Mouse (Mus musculus) cortical plate, adult 2 months (tissue): ENCODE results near the gene Dpagt1.

Experiments
- CTCF ChIP-seq: fragments of 200-500 bp; IDR thresholded peaks from 2 replicates; pipeline ENCODE4 v1.5.1; 2011; ENCODE audit warnings: mild to moderate bottlenecking, control low read depth, low read length; ENCODE audit not compliant: insufficient read depth; ENCODE audit errors: extremely low read depth
- POLR2A ChIP-seq: fragments of 200-500 bp; IDR thresholded peaks from 2 replicates; pipeline ENCODE4 v1.6.1; 2011; ENCODE audit warnings: mild to moderate bottlenecking, low read length, control low read depth; ENCODE audit not compliant: insufficient read depth; ENCODE audit errors: extremely low read depth

GRCm38 (mm10) chr9:44353142-44353541 lies 27.3 kb downstream of the Dpagt1 start:
- TF ChIP-seq CTCF (no peak), POLR2A (no peak)
